Mouse (Mus musculus): ENCODE measurements at regions not wholly inside any gene's neighbourhood (a gene's known extent, or its start where the extent isn't known, plus 50 kb on each side); places are given as distances from the start of the nearest gene placed in this dataset.

DNA sequence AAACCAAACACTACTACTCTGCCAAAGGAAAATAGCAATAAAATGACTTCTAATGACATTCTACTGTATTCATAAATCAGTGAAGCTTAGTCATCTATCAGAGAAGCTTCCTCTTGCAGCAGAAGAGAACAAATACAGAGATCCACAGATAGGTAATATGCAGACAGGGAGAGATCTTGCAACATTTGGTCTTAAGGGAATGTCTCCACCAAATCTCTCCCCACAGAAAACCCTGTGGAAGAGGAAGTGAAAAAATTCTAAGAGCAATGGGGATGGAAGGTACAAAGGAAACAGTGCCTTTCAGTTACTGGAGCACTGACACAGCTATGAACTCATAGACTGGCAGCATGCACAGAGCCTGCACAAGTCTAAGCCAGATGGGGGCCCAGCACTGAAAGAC, 202.4 kb upstream of the Dkk2 start:
- H3K27ac ChIP-seq (ENCODE audit: poor library complexity, severe bottlenecking): no peak overlapping the region
- no peak overlapping the region for H3K9ac ChIP-seq
- H3K4me2 ChIP-seq: no peak overlapping the region
- H3K36me3 ChIP-seq: no peaks in the 10 kb centered on the region
- no peaks in the 10 kb centered on the region for H3K27me3 ChIP-seq (replicated peaks)
- H3K4me3 ChIP-seq: no peak overlapping the region
- H3K4me1 ChIP-seq (replicated peaks): no peaks in the 10 kb centered on the region
- peaks cover 5% of the 10 kb centered on the region for H3K9me3 ChIP-seq (replicated peaks)
- ATAC-seq (ENCODE audit: insufficient number of reproducible peaks, low FRiP score): no peak

- Histone ChIP-seq H3K36me3 (no peaks in the 10 kb centered on the region), H3K9me3 (replicated peaks) (peaks cover 5% of the 10 kb centered on the region), H3K4me3 (no peak overlapping the region), H3K27me3 (replicated peaks) (no peaks in the 10 kb centered on the region), H3K4me1 (replicated peaks) (no peaks in the 10 kb centered on the region), H3K9ac (no peak overlapping the region), H3K4me2 (no peak overlapping the region), H3K27ac (ENCODE audit: poor library complexity, severe bottlenecking) (no peak overlapping the region)
- 79% methylated on average over 5 of the region's 5 CpGs for WGBS
- ATAC-seq (ENCODE audit: insufficient number of reproducible peaks, low FRiP score): no peak
Observed at GRCm38 (mm10) chr3:131886470-131886869, 198.6 kb upstream of the Dkk2 start.

- Histone ChIP-seq H3K4me1 (replicated peaks) (no peaks in the 10 kb centered on the region), H3K27me3 (replicated peaks) (no peaks in the 10 kb centered on the region), H3K27ac (ENCODE audit: poor library complexity, severe bottlenecking) (no peak overlapping the region), H3K4me2 (no peak overlapping the region), H3K9me3 (replicated peaks) (peaks cover 5% of the 10 kb centered on the region), H3K9ac (no peak overlapping the region), H3K36me3 (no peaks in the 10 kb centered on the region), H3K4me3 (no peak overlapping the region)
- ATAC-seq (ENCODE audit: insufficient number of reproducible peaks, low FRiP score): no peak
- WGBS: 87% methylated on average over 8 of the region's 8 CpGs
Observed at GRCm38 (mm10) chr3:131886984-131887383, 198.1 kb upstream of the Dkk2 start.

DNA sequence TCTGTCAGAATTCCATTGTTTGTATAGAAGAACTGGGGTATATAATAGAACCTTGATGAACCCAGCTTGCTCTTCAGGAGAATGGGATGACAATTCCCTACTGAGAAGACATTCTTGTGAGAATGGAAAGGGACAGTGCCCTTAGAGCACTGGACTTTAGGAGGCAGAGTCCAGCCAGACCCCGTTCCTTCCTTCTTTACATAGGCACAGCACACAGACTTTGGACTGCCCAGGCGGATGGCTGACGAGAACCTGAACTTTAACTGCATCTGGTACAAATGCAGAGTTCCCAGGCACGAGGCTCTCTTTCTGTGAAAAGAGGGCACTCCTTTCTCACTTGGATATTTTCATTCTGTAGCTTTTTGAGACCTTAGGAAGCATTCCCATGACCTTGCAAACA, 197.4 kb upstream of the Dkk2 start:
- ATAC-seq (ENCODE audit: insufficient number of reproducible peaks, low FRiP score): no peak
- Histone ChIP-seq H3K27me3 (replicated peaks) (no peaks in the 10 kb centered on the region), H3K4me2 (no peak overlapping the region), H3K4me3 (no peak overlapping the region), H3K27ac (ENCODE audit: poor library complexity, severe bottlenecking) (no peak overlapping the region), H3K9ac (no peak overlapping the region), H3K9me3 (replicated peaks) (peaks cover 5% of the 10 kb centered on the region), H3K4me1 (replicated peaks) (no peaks in the 10 kb centered on the region), H3K36me3 (no peaks in the 10 kb centered on the region)
- WGBS: 70% methylated on average over 4 of the region's 4 CpGs

DNA sequence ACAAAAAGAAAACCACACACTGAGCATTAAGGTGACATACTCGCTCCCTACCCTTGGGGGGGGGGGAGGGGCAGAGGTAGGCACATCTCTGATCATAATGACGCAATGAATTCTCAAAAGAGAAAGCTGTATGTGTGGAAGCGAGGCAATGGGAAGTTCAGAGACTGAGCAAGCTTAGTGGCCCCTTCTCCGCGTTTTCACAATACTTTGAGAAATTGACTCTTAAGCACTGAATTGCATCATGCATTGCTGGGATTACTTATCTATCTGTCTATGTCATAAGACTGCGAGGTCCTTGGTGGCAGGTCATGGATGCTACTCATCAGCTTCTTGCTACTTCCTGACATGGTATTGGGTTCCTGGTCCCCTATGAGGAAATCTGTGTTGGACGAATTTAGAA, 193.2 kb upstream of the Dkk2 start:
- Histone ChIP-seq H3K4me1 (replicated peaks) (no peaks in the 10 kb centered on the region), H3K9ac (no peak overlapping the region), H3K9me3 (replicated peaks) (no peaks in the 10 kb centered on the region), H3K27ac (ENCODE audit: poor library complexity, severe bottlenecking) (no peak overlapping the region), H3K4me3 (no peak overlapping the region), H3K4me2 (no peak overlapping the region), H3K36me3 (no peaks in the 10 kb centered on the region), H3K27me3 (replicated peaks) (no peaks in the 10 kb centered on the region)
- ATAC-seq (ENCODE audit: insufficient number of reproducible peaks, low FRiP score): no peak
- 79% methylated on average over 7 of the region's 7 CpGs for WGBS

DNA sequence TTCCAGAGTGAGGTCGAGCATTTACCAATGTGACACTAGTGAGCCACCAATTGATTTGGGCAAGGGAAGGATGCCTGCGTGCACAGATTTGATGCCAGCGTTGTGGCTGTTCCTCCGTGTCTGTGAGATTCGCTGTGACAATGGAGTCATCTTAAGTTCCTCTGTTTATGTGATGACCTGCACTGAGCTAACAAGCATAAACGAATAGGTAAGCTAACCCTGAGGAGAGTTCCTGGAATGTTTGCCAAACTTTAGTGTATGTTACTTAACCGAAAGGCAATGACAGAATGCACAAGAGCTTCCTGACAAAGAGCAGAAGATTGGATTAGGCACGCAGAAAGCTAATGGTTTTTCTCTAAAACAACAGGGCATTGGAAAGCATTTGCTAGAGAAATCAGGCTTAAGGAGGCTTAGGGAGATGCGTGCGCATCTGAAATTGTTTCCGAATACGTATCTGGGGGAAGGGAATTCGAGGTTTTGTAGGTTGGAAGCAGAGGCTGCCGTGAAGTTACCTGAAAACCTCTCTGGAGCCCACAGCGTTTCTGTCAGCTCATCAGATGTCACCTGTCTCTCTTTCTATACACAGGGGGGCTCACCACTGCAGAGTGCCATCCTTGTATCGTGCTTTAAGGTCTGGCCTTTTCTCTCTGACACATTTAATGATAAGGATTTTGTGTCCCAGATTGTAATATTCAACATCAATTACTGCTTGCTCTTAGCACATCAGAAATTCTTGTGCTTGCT, 191.9 kb upstream of the Dkk2 start:
- Histone ChIP-seq H3K4me1 (replicated peaks) (no peaks in the 10 kb centered on the region), H3K4me3 (no peak overlapping the region), H3K9ac (no peak overlapping the region), H3K9me3 (replicated peaks) (no peaks in the 10 kb centered on the region), H3K27ac (ENCODE audit: poor library complexity, severe bottlenecking) (no peak overlapping the region), H3K4me2 (no peak overlapping the region), H3K36me3 (no peaks in the 10 kb centered on the region), H3K27me3 (replicated peaks) (no peaks in the 10 kb centered on the region)
- ATAC-seq (ENCODE audit: insufficient number of reproducible peaks, low FRiP score): no peak
- 64% methylated on average over 16 of the region's 16 CpGs for WGBS

DNA sequence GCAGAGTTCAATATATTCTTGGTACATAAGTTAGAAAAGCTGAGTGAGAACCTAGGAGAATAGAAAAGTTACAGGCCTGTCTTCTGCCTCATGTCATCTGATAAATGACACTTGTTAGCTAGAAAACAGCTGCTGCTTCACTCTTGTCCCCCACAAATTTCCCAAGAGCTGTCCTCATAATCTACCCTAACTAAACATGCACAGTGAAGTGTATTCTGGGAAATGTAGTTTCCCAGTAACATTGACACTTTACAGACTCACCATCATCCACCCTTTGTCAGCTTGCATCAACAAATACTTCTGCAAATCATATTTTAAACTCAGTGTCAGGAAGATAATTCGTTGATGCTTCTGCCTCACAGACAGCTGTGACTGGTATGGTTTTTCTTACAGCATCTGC, 190.0 kb upstream of the Dkk2 start:
- Histone ChIP-seq H3K36me3 (no peaks in the 10 kb centered on the region), H3K4me2 (no peak overlapping the region), H3K27ac (ENCODE audit: poor library complexity, severe bottlenecking) (no peak overlapping the region), H3K9me3 (replicated peaks) (no peaks in the 10 kb centered on the region), H3K9ac (no peak overlapping the region), H3K4me1 (replicated peaks) (no peaks in the 10 kb centered on the region), H3K27me3 (replicated peaks) (no peaks in the 10 kb centered on the region), H3K4me3 (no peak overlapping the region)
- 64% methylated on average over 1 of the region's 1 CpGs for WGBS
- ATAC-seq (ENCODE audit: insufficient number of reproducible peaks, low FRiP score): no peak

- H3K27me3 ChIP-seq (replicated peaks): no peaks in the 10 kb centered on the region
- 0 out of 2 replicates have a peak, but pooled peaks cover 3% of the 10 kb centered on the region for H3K9me3 ChIP-seq (replicated peaks)
- peaks cover 5% of the 10 kb centered on the region; the same call in 1 of the 2 replicates for H3K4me1 ChIP-seq (replicated peaks)
- H3K9ac ChIP-seq: no peak overlapping the region
- H3K36me3 ChIP-seq: no peaks in the 10 kb centered on the region
- 27% methylated on average over 6 of the region's 6 CpGs for WGBS
- no peak for ATAC-seq (ENCODE audit: insufficient number of reproducible peaks, low FRiP score)
- H3K4me3 ChIP-seq: no peak overlapping the region
- H3K27ac ChIP-seq (ENCODE audit: poor library complexity, severe bottlenecking): no peak overlapping the region
- no peak overlapping the region for H3K4me2 ChIP-seq
Observed at GRCm38 (mm10) chr3:131913534-131913933, 171.6 kb upstream of the Dkk2 start.

- 87% methylated on average over 3 of the region's 3 CpGs for WGBS
- H3K9ac ChIP-seq: no peak overlapping the region
- no peak for ATAC-seq (ENCODE audit: insufficient number of reproducible peaks, low FRiP score)
Observed at GRCm38 (mm10) chr3:131914372-131914771, 170.7 kb upstream of the Dkk2 start.

DNA sequence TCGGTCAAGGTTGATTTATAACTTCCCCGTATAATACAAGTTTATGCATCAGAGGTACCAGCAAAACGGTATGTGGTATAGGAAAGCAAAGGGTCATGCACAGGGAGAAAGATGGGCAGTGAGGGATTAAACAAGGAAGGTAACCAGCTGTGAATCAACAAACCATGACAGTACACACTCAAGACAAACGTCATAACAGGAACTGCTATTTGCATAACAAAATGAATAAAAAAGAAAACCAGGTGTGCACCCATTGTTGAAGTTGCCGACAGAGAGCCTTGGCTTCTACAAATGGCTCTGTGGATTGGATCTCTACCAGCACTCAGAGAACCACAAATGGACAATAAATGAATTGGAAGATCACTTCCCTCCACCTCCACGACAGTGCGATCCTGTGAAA, 170.1 kb upstream of the Dkk2 start:
- WGBS: 87% methylated on average over 7 of the region's 7 CpGs
- Histone ChIP-seq H3K36me3 (no peaks in the 10 kb centered on the region), H3K4me2 (no peak overlapping the region), H3K27me3 (replicated peaks) (peaks cover 4% of the 10 kb centered on the region; the same call in 1 of the 2 replicates), H3K27ac (ENCODE audit: poor library complexity, severe bottlenecking) (no peak overlapping the region), H3K9me3 (replicated peaks) (0 out of 2 replicates have a peak, but pooled peaks cover 3% of the 10 kb centered on the region), H3K4me3 (no peak overlapping the region), H3K4me1 (replicated peaks) (peaks cover 5% of the 10 kb centered on the region; the same call in 1 of the 2 replicates), H3K9ac (no peak overlapping the region)
- ATAC-seq (ENCODE audit: insufficient number of reproducible peaks, low FRiP score): no peak

More at GRCm38 (mm10) chr3:131914372-131914771, 170.7 kb upstream of the Dkk2 start:
- Histone ChIP-seq H3K9me3 (replicated peaks) (0 out of 2 replicates have a peak, but pooled peaks cover 3% of the 10 kb centered on the region), H3K27ac (ENCODE audit: poor library complexity, severe bottlenecking) (no peak overlapping the region), H3K27me3 (replicated peaks) (peaks cover 2% of the 10 kb centered on the region; the same call in 1 of the 2 replicates), H3K4me3 (no peak overlapping the region), H3K4me2 (no peak overlapping the region), H3K36me3 (no peaks in the 10 kb centered on the region), H3K4me1 (replicated peaks) (peaks cover 5% of the 10 kb centered on the region; the same call in 1 of the 2 replicates)

DNA sequence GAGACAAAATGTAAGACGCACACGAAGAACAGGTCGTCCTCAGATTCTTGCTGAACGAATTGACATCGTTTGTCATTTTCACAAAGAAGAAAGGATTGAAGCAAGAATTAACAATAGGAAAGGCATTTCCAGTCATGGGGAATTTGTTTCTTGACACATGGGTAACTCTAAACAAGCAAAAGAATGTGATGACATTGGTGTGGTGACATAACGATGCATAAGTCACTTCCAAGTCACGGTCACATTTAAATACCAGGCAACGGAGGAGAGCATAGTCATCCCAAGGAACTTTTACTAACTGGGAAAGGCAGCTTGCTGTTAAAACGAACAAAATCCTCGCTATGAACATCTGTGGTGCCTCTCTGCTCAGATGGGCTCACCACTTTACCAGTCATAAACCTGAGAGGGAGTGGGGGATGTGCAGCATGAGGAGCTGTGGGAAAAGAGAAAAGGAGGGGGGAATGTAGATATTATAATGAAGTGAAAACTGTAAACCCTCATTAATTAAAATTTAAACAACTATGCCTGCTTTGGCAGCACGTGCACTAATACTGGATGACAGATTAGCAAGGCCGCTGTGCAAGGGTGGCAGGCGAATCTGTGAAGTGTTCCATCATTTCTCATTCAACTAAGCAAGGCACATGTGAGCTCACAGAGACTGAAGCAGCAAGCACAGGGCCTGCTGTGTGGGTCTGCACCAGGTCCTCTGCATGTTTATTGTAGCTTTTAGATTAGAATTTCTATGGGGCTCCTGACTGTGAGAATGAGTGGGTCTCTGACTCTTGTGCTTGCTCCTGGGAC, 167.2 kb upstream of the Dkk2 start:
- no peaks in the 10 kb centered on the region for H3K36me3 ChIP-seq
- WGBS: 85% methylated on average over 13 of the region's 13 CpGs
- H3K9me3 ChIP-seq (replicated peaks): 0 out of 2 replicates have a peak, but pooled peaks cover 3% of the 10 kb centered on the region
- no peak overlapping the region for H3K4me3 ChIP-seq
- H3K4me1 ChIP-seq (replicated peaks): no peaks in the 10 kb centered on the region
- peaks cover 4% of the 10 kb centered on the region; the same call in 1 of the 2 replicates for H3K27me3 ChIP-seq (replicated peaks)
- no peak for ATAC-seq (ENCODE audit: insufficient number of reproducible peaks, low FRiP score)
- H3K9ac ChIP-seq: no peak overlapping the region
- H3K27ac ChIP-seq (ENCODE audit: poor library complexity, severe bottlenecking): no peak overlapping the region
- no peak overlapping the region for H3K4me2 ChIP-seq
